Mouse (Mus musculus) NIH3T3 (cell line): ENCODE data around the gene Gm17079.
"Not testable (repeated sequence)": the region's sequence is repeated elsewhere in the genome, so short reads cannot be mapped to it uniquely, and the experiment has no call there.

Experiments used
- DNase-seq: peaks from one replicate; pipeline ENCODE4 v3.0.0-alpha.2; 2012; ENCODE audit warnings: low read depth

Gene Gm17079

GRCm38 (mm10) chr14:51695368-51695767 lies at the start of gene Gm17079:
Gene Gm17079 (minus strand): TSS chr14:51695468.
- not testable (repeated sequence) for DNase-seq

GRCm38 (mm10) chr14:51740347-51741170 lies 45.3 kb upstream of the Gm17079 start:
- DNase-seq: no peak

- no peak for DNase-seq
These were observed 44.1 kb upstream of the Gm17079 start for GRCm38 (mm10) chr14:51739150-51739993.

- no peak for DNase-seq
These were observed 43.3 kb upstream of the Gm17079 start for GRCm38 (mm10) chr14:51738411-51739149.

GRCm38 (mm10) chr14:51737967-51738366 lies 42.7 kb upstream of the Gm17079 start:
- no peak for DNase-seq

- no peak for DNase-seq
These were observed 21.8 kb upstream of the Gm17079 start, which contains the start of gene Gm5800 for GRCm38 (mm10) chr14:51717083-51717482. Gene Gm5800 (minus strand): TSS chr14:51717183.

GRCm38 (mm10) chr14:51677269-51677668 lies 18.0 kb downstream of the Gm17079 start:
- DNase-seq: no peak
